Mouse (Mus musculus): Measurements from ENCODE around the gene Myo3b. TPM values are rescaled to one million over a fixed set of nuclear protein-coding genes. Genes with fewer than 3 reads are reported as not detected.
A peak's percentile ranks its signal among the peaks of the same experiment; 100 is the strongest.

Gene Myo3b
- polyA plus RNA-seq, 1 experiment from 2014 or later, result 0.16 TPM

DNA sequence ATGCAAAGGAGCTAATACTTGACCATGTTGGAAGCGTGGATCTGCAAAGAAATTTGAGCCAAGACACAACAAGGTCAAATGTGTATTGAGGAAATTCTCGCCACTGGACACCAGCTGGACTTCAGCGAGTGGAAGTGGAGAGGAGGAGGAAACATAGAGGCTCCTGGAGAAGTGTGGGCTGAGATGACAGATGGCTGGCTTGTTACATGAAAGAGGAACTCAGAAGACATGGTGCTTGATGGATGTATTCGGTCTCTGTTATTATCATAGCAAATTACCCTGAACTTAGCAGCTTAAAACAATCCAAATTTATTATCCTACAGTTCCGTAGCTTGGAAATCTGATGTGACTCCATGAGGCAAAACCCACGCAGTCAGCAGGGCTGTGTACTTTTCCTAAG is 148.1 kb downstream of the Myo3b start:
- H3K27me3 ChIP-seq (ENCODE audit: control insufficient read depth, insufficient read depth, low read depth, low read length), result no peaks in the 10 kb centered on the region
- H3K9me3 ChIP-seq (replicated peaks; ENCODE audit: control insufficient read depth, low read length, poor library complexity, severe bottlenecking), result no peaks in the 10 kb centered on the region
- 93% methylated on average over 6 of the region's 6 CpGs for WGBS
- no peak for ATAC-seq
- H3K27ac ChIP-seq (ENCODE audit: low read length), result no peak overlapping the region
- no peaks in the 10 kb centered on the region for H3K4me1 ChIP-seq (ENCODE audit: control insufficient read depth, insufficient read depth, low read length)
- no peak overlapping the region for H3K4me3 ChIP-seq (ENCODE audit: low read depth, low read length)
- no peak overlapping the region for H3K4me2 ChIP-seq (ENCODE audit: low read length)
- H3K9ac ChIP-seq (ENCODE audit: low read depth, low read length), result no peak overlapping the region
- no peaks in the 10 kb centered on the region for H3K36me3 ChIP-seq (ENCODE audit: control insufficient read depth, insufficient read depth, low read length)

GRCm38 (mm10) chr2:70195418-70196248 is 156.7 kb downstream of the Myo3b start:
- Histone ChIP-seq H3K36me3 (ENCODE audit: control insufficient read depth, insufficient read depth, low read length) (no peaks in the 10 kb centered on the region), H3K4me2 (ENCODE audit: low read length) (no peak overlapping the region), H3K9ac (ENCODE audit: low read depth, low read length) (no peak overlapping the region), H3K4me3 (ENCODE audit: low read depth, low read length) (no peak overlapping the region), H3K9me3 (replicated peaks; ENCODE audit: control insufficient read depth, low read length, poor library complexity, severe bottlenecking) (no peaks in the 10 kb centered on the region), H3K27ac (ENCODE audit: low read length) (peak overlapping the region; percentile 56), H3K4me1 (ENCODE audit: control insufficient read depth, insufficient read depth, low read length) (peaks cover 8% of the 10 kb centered on the region; the same call in 1 of the 2 replicates), H3K27me3 (ENCODE audit: control insufficient read depth, insufficient read depth, low read depth, low read length) (no peaks in the 10 kb centered on the region)
- 33% methylated on average over 9 of the region's 9 CpGs for WGBS
- peak; percentile 54; the same call in 1 of the 2 replicates for ATAC-seq

GRCm38 (mm10) chr2:70201796-70202555 is 163.1 kb downstream of the Myo3b start:
- no peak overlapping the region for H3K9ac ChIP-seq (ENCODE audit: low read depth, low read length)
- no peaks in the 10 kb centered on the region for H3K27me3 ChIP-seq (ENCODE audit: control insufficient read depth, insufficient read depth, low read depth, low read length)
- WGBS, result 16% methylated on average over 11 of the region's 11 CpGs
- no peaks in the 10 kb centered on the region for H3K36me3 ChIP-seq (ENCODE audit: control insufficient read depth, insufficient read depth, low read length)
- peaks cover 17% of the 10 kb centered on the region for H3K4me1 ChIP-seq (ENCODE audit: control insufficient read depth, insufficient read depth, low read length)
- H3K27ac ChIP-seq (ENCODE audit: low read length), result peak overlapping the region; percentile 47
- H3K9me3 ChIP-seq (replicated peaks; ENCODE audit: control insufficient read depth, low read length, poor library complexity, severe bottlenecking), result no peaks in the 10 kb centered on the region
- no peak overlapping the region for H3K4me3 ChIP-seq (ENCODE audit: low read depth, low read length)
- peak; percentile 90 for ATAC-seq
- peak overlapping the region; percentile 31 for H3K4me2 ChIP-seq (ENCODE audit: low read length)

- ATAC-seq, result peak; percentile 69
- Histone ChIP-seq H3K4me1 (ENCODE audit: control insufficient read depth, insufficient read depth, low read length) (peaks cover 17% of the 10 kb centered on the region), H3K36me3 (ENCODE audit: control insufficient read depth, insufficient read depth, low read length) (no peaks in the 10 kb centered on the region), H3K4me3 (ENCODE audit: low read depth, low read length) (no peak overlapping the region), H3K27me3 (ENCODE audit: control insufficient read depth, insufficient read depth, low read depth, low read length) (no peaks in the 10 kb centered on the region), H3K4me2 (ENCODE audit: low read length) (peak overlapping the region; percentile 3; the same call in 1 of the 2 replicates), H3K9ac (ENCODE audit: low read depth, low read length) (no peak overlapping the region), H3K9me3 (replicated peaks; ENCODE audit: control insufficient read depth, low read length, poor library complexity, severe bottlenecking) (no peaks in the 10 kb centered on the region), H3K27ac (ENCODE audit: low read length) (peak overlapping the region; percentile 47)
- 10% methylated on average over 8 of the region's 8 CpGs for WGBS
Measured at GRCm38 (mm10) chr2:70202578-70203167, 163.7 kb downstream of the Myo3b start.

GRCm38 (mm10) chr2:70208411-70208810 is 169.5 kb downstream of the Myo3b start:
- WGBS, result 68% methylated on average over 1 of the region's 1 CpGs
- no peak overlapping the region for H3K27ac ChIP-seq (ENCODE audit: low read length)
- no peak for ATAC-seq

DNA sequence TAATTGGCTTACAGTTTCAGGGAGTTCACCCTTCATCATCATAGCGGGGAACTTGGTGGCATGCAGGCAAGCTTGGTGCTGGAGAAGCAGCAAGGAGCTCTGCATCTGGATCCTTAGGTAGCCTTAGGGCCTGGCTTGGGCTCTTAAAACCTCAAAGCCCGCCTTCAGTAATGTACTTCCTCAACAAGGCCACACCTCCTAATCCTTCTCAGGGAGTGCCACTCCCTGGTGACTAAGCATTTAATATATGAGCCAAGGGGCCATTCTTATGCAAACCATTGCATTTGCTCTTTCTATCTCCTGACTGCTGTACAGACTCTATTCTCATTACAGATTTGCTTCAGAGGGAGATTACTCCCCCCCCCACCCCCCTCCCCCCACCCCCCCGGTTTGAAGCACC is 170.9 kb downstream of the Myo3b start:
- 80% methylated on average over 3 of the region's 3 CpGs for WGBS
- no peaks in the 10 kb centered on the region for H3K9me3 ChIP-seq (replicated peaks; ENCODE audit: control insufficient read depth, low read length, poor library complexity, severe bottlenecking)
- H3K4me3 ChIP-seq (ENCODE audit: low read depth, low read length), result no peak overlapping the region
- no peak overlapping the region for H3K4me2 ChIP-seq (ENCODE audit: low read length)
- no peak for ATAC-seq
- peaks cover 7% of the 10 kb centered on the region for H3K4me1 ChIP-seq (ENCODE audit: control insufficient read depth, insufficient read depth, low read length)
- H3K27ac ChIP-seq (ENCODE audit: low read length), result peak overlapping the region; percentile 66
- H3K27me3 ChIP-seq (ENCODE audit: control insufficient read depth, insufficient read depth, low read depth, low read length), result no peaks in the 10 kb centered on the region
- no peaks in the 10 kb centered on the region for H3K36me3 ChIP-seq (ENCODE audit: control insufficient read depth, insufficient read depth, low read length)
- H3K9ac ChIP-seq (ENCODE audit: low read depth, low read length), result no peak overlapping the region

More at GRCm38 (mm10) chr2:70208411-70208810, 169.5 kb downstream of the Myo3b start:
- Histone ChIP-seq H3K4me3 (ENCODE audit: low read depth, low read length) (no peak overlapping the region), H3K9ac (ENCODE audit: low read depth, low read length) (no peak overlapping the region), H3K9me3 (replicated peaks; ENCODE audit: control insufficient read depth, low read length, poor library complexity, severe bottlenecking) (no peaks in the 10 kb centered on the region), H3K27me3 (ENCODE audit: control insufficient read depth, insufficient read depth, low read depth, low read length) (no peaks in the 10 kb centered on the region), H3K36me3 (ENCODE audit: control insufficient read depth, insufficient read depth, low read length) (no peaks in the 10 kb centered on the region), H3K4me1 (ENCODE audit: control insufficient read depth, insufficient read depth, low read length) (peaks cover under 1% of the 10 kb centered on the region), H3K4me2 (ENCODE audit: low read length) (no peak overlapping the region)

DNA sequence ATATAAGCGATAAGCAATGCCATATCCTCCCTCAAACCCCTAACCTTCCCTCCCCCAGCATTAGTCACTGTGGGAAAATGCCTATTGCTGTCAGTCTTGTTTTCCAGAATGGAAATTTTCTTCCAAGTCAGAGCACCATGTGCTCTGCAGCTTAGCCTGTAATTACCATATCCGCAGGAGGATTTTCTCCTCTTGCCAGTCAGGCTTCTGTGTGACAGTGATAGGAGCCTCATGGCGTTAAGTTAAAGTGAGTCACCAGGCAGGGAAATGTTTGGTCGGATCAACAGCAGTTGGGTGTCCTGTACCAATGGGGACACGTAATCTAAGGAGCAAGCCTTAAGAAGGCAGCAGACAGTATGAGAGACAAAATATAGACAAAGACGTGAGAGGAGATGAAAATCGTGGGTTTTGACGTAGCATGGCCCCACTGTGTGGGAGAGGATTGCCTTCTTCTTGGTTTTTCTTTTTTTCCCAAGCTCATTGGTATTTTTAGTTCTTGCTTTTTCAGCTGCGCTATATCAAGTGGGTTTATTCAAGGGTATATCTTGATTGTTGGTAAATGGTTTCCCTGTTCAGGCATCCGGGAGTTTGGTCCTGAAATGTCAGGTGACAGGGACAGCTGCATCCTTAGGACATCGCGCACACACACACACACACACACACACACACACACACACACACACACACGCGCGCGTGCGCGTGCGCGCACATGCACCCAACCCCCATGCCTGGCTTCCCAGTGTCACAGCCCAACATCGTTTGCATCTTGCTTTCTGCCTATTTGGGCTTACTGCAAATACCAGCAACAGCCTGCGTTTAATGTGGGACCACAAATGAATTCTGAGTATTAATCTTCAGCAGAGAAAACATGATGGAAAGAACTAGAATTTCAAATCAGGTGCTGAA is 171.8 kb downstream of the Myo3b start:
- H3K36me3 ChIP-seq (ENCODE audit: control insufficient read depth, insufficient read depth, low read length), result no peaks in the 10 kb centered on the region
- no peak overlapping the region for H3K4me2 ChIP-seq (ENCODE audit: low read length)
- H3K27me3 ChIP-seq (ENCODE audit: control insufficient read depth, insufficient read depth, low read depth, low read length), result no peaks in the 10 kb centered on the region
- no peak overlapping the region for H3K9ac ChIP-seq (ENCODE audit: low read depth, low read length)
- peak; percentile 80 for ATAC-seq
- H3K27ac ChIP-seq (ENCODE audit: low read length), result peak overlapping the region; percentile 66
- no peaks in the 10 kb centered on the region for H3K9me3 ChIP-seq (replicated peaks; ENCODE audit: control insufficient read depth, low read length, poor library complexity, severe bottlenecking)
- peaks cover 7% of the 10 kb centered on the region for H3K4me1 ChIP-seq (ENCODE audit: control insufficient read depth, insufficient read depth, low read length)
- no peak overlapping the region for H3K4me3 ChIP-seq (ENCODE audit: low read depth, low read length)
- 66% methylated on average over 22 of the region's 22 CpGs for WGBS

- no peaks in the 10 kb centered on the region for H3K27me3 ChIP-seq (ENCODE audit: control insufficient read depth, insufficient read depth, low read depth, low read length)
- H3K9me3 ChIP-seq (replicated peaks; ENCODE audit: control insufficient read depth, low read length, poor library complexity, severe bottlenecking), result no peaks in the 10 kb centered on the region
- H3K27ac ChIP-seq (ENCODE audit: low read length), result no peak overlapping the region
- H3K4me2 ChIP-seq (ENCODE audit: low read length), result no peak overlapping the region
- ATAC-seq, result no peak
- H3K36me3 ChIP-seq (ENCODE audit: control insufficient read depth, insufficient read depth, low read length), result no peaks in the 10 kb centered on the region
- H3K4me3 ChIP-seq (ENCODE audit: low read depth, low read length), result no peak overlapping the region
- 55% methylated on average over 8 of the region's 8 CpGs for WGBS
- no peak overlapping the region for H3K9ac ChIP-seq (ENCODE audit: low read depth, low read length)
- H3K4me1 ChIP-seq (ENCODE audit: control insufficient read depth, insufficient read depth, low read length), result peaks cover 9% of the 10 kb centered on the region
Measured at GRCm38 (mm10) chr2:70214401-70214800, 175.5 kb downstream of the Myo3b start.

Measured in midbrain, embryonic 16.5 days (tissue).